Mouse (Mus musculus) neural tube, embryonic 13.5 days (tissue): ENCODE results near the gene Asap3. TPM values are rescaled to one million over a fixed set of nuclear protein-coding genes. Genes with fewer than 3 reads are reported as not detected.

Experiments
- ATAC-seq: fragments of 200-750 bp; cut with Nextera tagmentation; 2 replicates; pipeline ENCODE4 v1.8.0; 2017; ENCODE audit warnings: low read depth, mild to moderate bottlenecking, moderate TSS enrichment, moderate library complexity
- H3K27ac ChIP-seq: fragments of 300-500 bp; sonication (generic); replicated peaks from 2 replicates; pipeline ENCODE4 v1.5.1; 2015; ENCODE audit warnings: moderate library complexity, mild to moderate bottlenecking, inconsistent platforms
- H3K27me3 ChIP-seq: fragments of 300-500 bp; sonication (generic); 2 replicates; pipeline ENCODE4 v1.6.1; 2015; ENCODE audit warnings: mild to moderate bottlenecking, inconsistent platforms
- H3K36me3 ChIP-seq: fragments of 300-500 bp; sonication (generic); 2 replicates; pipeline ENCODE4 v1.6.1; 2015; ENCODE audit warnings: mild to moderate bottlenecking, inconsistent platforms
- H3K4me1 ChIP-seq: fragments of 300-500 bp; sonication (generic); replicated peaks from 2 replicates; pipeline ENCODE4 v1.6.1; 2015; ENCODE audit warnings: inconsistent platforms
- H3K4me2 ChIP-seq: fragments of 300-500 bp; sonication (generic); 2 replicates; pipeline ENCODE4 v1.6.1; 2015; ENCODE audit warnings: inconsistent platforms, mild to moderate bottlenecking, moderate library complexity
- H3K4me3 ChIP-seq: fragments of 300-500 bp; sonication (generic); 2 replicates; pipeline ENCODE4 v1.5.1; 2015; ENCODE audit warnings: mild to moderate bottlenecking, inconsistent platforms
- H3K9ac ChIP-seq: fragments of 300-500 bp; sonication (generic); 2 replicates; pipeline ENCODE4 v1.6.1; 2015; ENCODE audit warnings: moderate library complexity, mild to moderate bottlenecking, inconsistent platforms
- H3K9me3 ChIP-seq: fragments of 300-500 bp; sonication (generic); 2 replicates; pipeline ENCODE4 v1.6.1; 2016; ENCODE audit warnings: inconsistent platforms
- WGBS: fragments of 180-500 bp; shearing (Covaris S2); methylation state at CpG from one replicate; pipeline ENCODE4 v1.1.7; 2015; 5-methylcytosine and 5-hydroxymethylcytosine counted together
- polyA plus RNA-seq: library from polyadenylated mRNA; unstranded; fragments of >200 nt; fragmentation: Nextera tagmentation; extraction: Ambion mirVana; gene quantifications from 2 replicates; pipeline ENCODE4 v1.2.1, GENCODE M21; 2015

Asap3 gene
- polyA plus RNA-seq, 1 experiment from 2014 or later, result 8.8 TPM

- H3K4me3 ChIP-seq, result no peak overlapping the region
- no peak overlapping the region for H3K4me2 ChIP-seq
- no peaks in the 10 kb centered on the region for H3K9me3 ChIP-seq
- 81% methylated on average over 5 of the region's 5 CpGs for WGBS
- no peaks in the 10 kb centered on the region for H3K36me3 ChIP-seq
- H3K4me1 ChIP-seq, result peaks cover 15% of the 10 kb centered on the region
- no peak overlapping the region for H3K9ac ChIP-seq
- no peaks in the 10 kb centered on the region for H3K27me3 ChIP-seq
- no peak overlapping the region for H3K27ac ChIP-seq
- no peak for ATAC-seq
Observed at GRCm38 (mm10) chr4:136228640-136229039, 22.5 kb downstream of the Asap3 start.

GRCm38 (mm10) chr4:136238669-136239068 lies 32.5 kb downstream of the Asap3 start:
- WGBS, result 29% methylated on average over 13 of the region's 13 CpGs
- Histone ChIP-seq H3K4me1 (0 out of 2 replicates have a peak, but pooled peaks cover 2% of the 10 kb centered on the region), H3K4me3 (no peak overlapping the region), H3K27ac (no peak overlapping the region), H3K4me2 (no peak overlapping the region), H3K36me3 (peaks cover 17% of the 10 kb centered on the region; the same call in 1 of the 2 replicates), H3K9ac (no peak overlapping the region), H3K9me3 (no peaks in the 10 kb centered on the region), H3K27me3 (peaks cover 26% of the 10 kb centered on the region)
- ATAC-seq, result no peak

- 78% methylated on average over 9 of the region's 9 CpGs for WGBS
- no peak overlapping the region for H3K4me3 ChIP-seq
- 0 out of 2 replicates have a peak, but pooled peaks cover 2% of the 10 kb centered on the region for H3K4me1 ChIP-seq
- no peak overlapping the region for H3K9ac ChIP-seq
- H3K9me3 ChIP-seq, result no peaks in the 10 kb centered on the region
- H3K27me3 ChIP-seq, result peaks cover 26% of the 10 kb centered on the region
- peaks cover 13% of the 10 kb centered on the region; the same call in 1 of the 2 replicates for H3K36me3 ChIP-seq
- H3K4me2 ChIP-seq, result no peak overlapping the region
- H3K27ac ChIP-seq, result no peak overlapping the region
- ATAC-seq, result no peak
Observed at GRCm38 (mm10) chr4:136239111-136239510, 32.9 kb downstream of the Asap3 start.

- H3K27me3 ChIP-seq, result peaks cover 29% of the 10 kb centered on the region
- no peak overlapping the region for H3K9ac ChIP-seq
- no peak overlapping the region for H3K27ac ChIP-seq
- no peaks in the 10 kb centered on the region for H3K9me3 ChIP-seq
- WGBS, result 21% methylated on average over 8 of the region's 8 CpGs
- H3K4me3 ChIP-seq, result no peak overlapping the region
- H3K36me3 ChIP-seq, result peaks cover 13% of the 10 kb centered on the region; the same call in 1 of the 2 replicates
- H3K4me2 ChIP-seq, result no peak overlapping the region
- no peak for ATAC-seq
- H3K4me1 ChIP-seq, result 0 out of 2 replicates have a peak, but pooled peaks cover 2% of the 10 kb centered on the region
Observed at GRCm38 (mm10) chr4:136239622-136240021, 33.5 kb downstream of the Asap3 start.

- WGBS, result 74% methylated on average over 14 of the region's 14 CpGs
- peaks cover 33% of the 10 kb centered on the region for H3K27me3 ChIP-seq
- H3K4me3 ChIP-seq, result no peak overlapping the region
- H3K4me1 ChIP-seq, result 0 out of 2 replicates have a peak, but pooled peaks cover 2% of the 10 kb centered on the region
- peaks cover 13% of the 10 kb centered on the region; the same call in 1 of the 2 replicates for H3K36me3 ChIP-seq
- no peak overlapping the region for H3K27ac ChIP-seq
- H3K9me3 ChIP-seq, result no peaks in the 10 kb centered on the region
- H3K9ac ChIP-seq, result no peak overlapping the region
- no peak overlapping the region for H3K4me2 ChIP-seq
- ATAC-seq, result no peak
Observed at GRCm38 (mm10) chr4:136240123-136240522, 34.0 kb downstream of the Asap3 start.

- no peak for ATAC-seq
- H3K36me3 ChIP-seq, result peaks cover 13% of the 10 kb centered on the region; the same call in 1 of the 2 replicates
- peaks cover 38% of the 10 kb centered on the region for H3K27me3 ChIP-seq
- H3K9ac ChIP-seq, result no peak overlapping the region
- H3K9me3 ChIP-seq, result no peaks in the 10 kb centered on the region
- peaks cover 6% of the 10 kb centered on the region for H3K4me1 ChIP-seq
- no peak overlapping the region for H3K4me3 ChIP-seq
- no peak overlapping the region for H3K4me2 ChIP-seq
- no peak overlapping the region for H3K27ac ChIP-seq
- 53% methylated on average over 8 of the region's 8 CpGs for WGBS
Observed at GRCm38 (mm10) chr4:136240955-136241354, 34.8 kb downstream of the Asap3 start.

- Histone ChIP-seq H3K27ac (no peak overlapping the region), H3K4me2 (no peak overlapping the region), H3K9me3 (no peaks in the 10 kb centered on the region), H3K27me3 (peaks cover 49% of the 10 kb centered on the region), H3K9ac (no peak overlapping the region), H3K4me1 (peaks cover 18% of the 10 kb centered on the region), H3K36me3 (peaks cover 13% of the 10 kb centered on the region; the same call in 1 of the 2 replicates), H3K4me3 (no peak overlapping the region)
- WGBS, result 47% methylated on average over 8 of the region's 8 CpGs
- no peak for ATAC-seq
Observed at GRCm38 (mm10) chr4:136242065-136242703, 36.0 kb downstream of the Asap3 start.

GRCm38 (mm10) chr4:136242728-136243127 lies 36.6 kb downstream of the Asap3 start:
- Histone ChIP-seq H3K9me3 (no peaks in the 10 kb centered on the region), H3K36me3 (peaks cover 13% of the 10 kb centered on the region; the same call in 1 of the 2 replicates), H3K9ac (no peak overlapping the region), H3K4me2 (no peak overlapping the region), H3K27ac (no peak overlapping the region), H3K27me3 (peaks cover 49% of the 10 kb centered on the region), H3K4me1 (peaks cover 24% of the 10 kb centered on the region), H3K4me3 (no peak overlapping the region)
- WGBS, result 83% methylated on average over 7 of the region's 7 CpGs
- ATAC-seq, result no peak

GRCm38 (mm10) chr4:136244208-136244607 lies 38.0 kb downstream of the Asap3 start:
- Histone ChIP-seq H3K27me3 (peaks cover 49% of the 10 kb centered on the region), H3K4me1 (peaks cover 36% of the 10 kb centered on the region), H3K9me3 (no peaks in the 10 kb centered on the region)

GRCm38 (mm10) chr4:136245681-136246080 lies 39.5 kb downstream of the Asap3 start:
- peaks cover 4% of the 10 kb centered on the region; the same call in 1 of the 2 replicates for H3K36me3 ChIP-seq
- peaks cover 39% of the 10 kb centered on the region for H3K4me1 ChIP-seq
- 39% methylated on average over 5 of the region's 5 CpGs for whole genome bisulfite sequencing

More at GRCm38 (mm10) chr4:136244208-136244607, 38.0 kb downstream of the Asap3 start:
- Histone ChIP-seq H3K4me2 (no peak overlapping the region), H3K4me3 (no peak overlapping the region), H3K9ac (no peak overlapping the region), H3K36me3 (peaks cover 9% of the 10 kb centered on the region; the same call in 1 of the 2 replicates), H3K27ac (no peak overlapping the region)
- ATAC-seq, result no peak
- WGBS, result 67% methylated on average over 7 of the region's 7 CpGs

GRCm38 (mm10) chr4:136246568-136246969 lies 40.4 kb downstream of the Asap3 start:
- H3K9me3 ChIP-seq, result no peaks in the 10 kb centered on the region
- 0 out of 2 replicates have a peak overlapping the region, but pooled peaks have one; percentile 2 for H3K9ac ChIP-seq
- peaks cover 67% of the 10 kb centered on the region for H3K27me3 ChIP-seq
- peaks cover under 1% of the 10 kb centered on the region; the same call in 1 of the 2 replicates for H3K36me3 ChIP-seq
- H3K4me1 ChIP-seq, result peaks cover 39% of the 10 kb centered on the region
- H3K4me2 ChIP-seq, result peak overlapping the region; percentile 71
- WGBS, result 1% methylated on average over 12 of the region's 12 CpGs
- H3K4me3 ChIP-seq, result no peak overlapping the region
- ATAC-seq, result no peak
- H3K27ac ChIP-seq, result no peak overlapping the region

More at GRCm38 (mm10) chr4:136245681-136246080, 39.5 kb downstream of the Asap3 start:
- Histone ChIP-seq H3K9ac (no peak overlapping the region), H3K27me3 (peaks cover 59% of the 10 kb centered on the region), H3K9me3 (no peaks in the 10 kb centered on the region), H3K27ac (no peak overlapping the region), H3K4me3 (no peak overlapping the region), H3K4me2 (no peak overlapping the region)
- ATAC-seq, result no peak

- Histone ChIP-seq H3K4me2 (peak overlapping the region; percentile 71), H3K27me3 (peaks cover 72% of the 10 kb centered on the region), H3K9ac (peak overlapping the region; percentile 34; the same call in 1 of the 2 replicates), H3K36me3 (no peaks in the 10 kb centered on the region), H3K4me3 (peak overlapping the region; percentile 40), H3K9me3 (no peaks in the 10 kb centered on the region), H3K4me1 (peaks cover 39% of the 10 kb centered on the region), H3K27ac (no peak overlapping the region)
- ATAC-seq, result no peak
- WGBS, result 2% methylated on average over 14 of the region's 14 CpGs
Observed at GRCm38 (mm10) chr4:136247386-136247728, 41.2 kb downstream of the Asap3 start.
